Mouse (Mus musculus): ENCODE measurements at regions not wholly inside any gene's neighbourhood (a gene's known extent, or its start where the extent isn't known, plus 50 kb on each side); places are given as distances from the start of the nearest gene placed in this dataset.

- Histone ChIP-seq H3K9me3 (replicated peaks) (no peaks in the 10 kb centered on the region), H3K27me3 (ENCODE audit: insufficient read depth, low read length) (no peaks in the 10 kb centered on the region), H3K4me3 (ENCODE audit: low read depth, low read length) (no peak overlapping the region), H3K36me3 (replicated peaks) (no peaks in the 10 kb centered on the region), H3K4me1 (ENCODE audit: insufficient read depth, low read depth, low read length) (no peaks in the 10 kb centered on the region)
- TF ChIP-seq TAL1 (conservative IDR thresholded peaks at IDR 0.05; ENCODE audit: low read depth, low read length) (no peak), GATA1 (IDR thresholded peaks at IDR 0.05; ENCODE audit: borderline replicate concordance, low read length) (no peak), GATA2 (IDR thresholded peaks at IDR 0.05; ENCODE audit: borderline replicate concordance, low read depth, low read length) (no peak), CTCF (IDR thresholded peaks at IDR 0.05; ENCODE audit: low read depth, low read length) (no peak), POLR2AphosphoS5 (IDR thresholded peaks at IDR 0.05; ENCODE audit: insufficient replicate concordance, low read depth, low read length) (no peak)
- DNase-seq (ENCODE audit: low spot score) (no peak), ATAC-seq (ENCODE audit: extremely low read depth, insufficient number of reproducible peaks, low FRiP score, poor library complexity, severe bottlenecking) (no peak)
Observed at GRCm38 (mm10) chr4:87471385-87471784, 241.1 kb upstream of the Slc24a2 start.

GRCm38 (mm10) chr4:87467600-87467999, 237.3 kb upstream of the Slc24a2 start:
- TF ChIP-seq POLR2AphosphoS5 (IDR thresholded peaks at IDR 0.05; ENCODE audit: insufficient replicate concordance, low read depth, low read length) (no peak), TAL1 (conservative IDR thresholded peaks at IDR 0.05; ENCODE audit: low read depth, low read length) (no peak), GATA2 (IDR thresholded peaks at IDR 0.05; ENCODE audit: borderline replicate concordance, low read depth, low read length) (no peak), GATA1 (IDR thresholded peaks at IDR 0.05; ENCODE audit: borderline replicate concordance, low read length) (no peak), CTCF (IDR thresholded peaks at IDR 0.05; ENCODE audit: low read depth, low read length) (no peak)

GRCm38 (mm10) chr4:87467018-87467417, 236.7 kb upstream of the Slc24a2 start:
- no peak overlapping the region for H3K4me3 ChIP-seq (ENCODE audit: low read depth, low read length)
- TF ChIP-seq GATA2 (IDR thresholded peaks at IDR 0.05; ENCODE audit: borderline replicate concordance, low read depth, low read length): no peak
- no peak for TF ChIP-seq TAL1 (conservative IDR thresholded peaks at IDR 0.05; ENCODE audit: low read depth, low read length)
- TF ChIP-seq POLR2AphosphoS5 (IDR thresholded peaks at IDR 0.05; ENCODE audit: insufficient replicate concordance, low read depth, low read length): no peak
- no peak for TF ChIP-seq GATA1 (IDR thresholded peaks at IDR 0.05; ENCODE audit: borderline replicate concordance, low read length)
- no peak for TF ChIP-seq CTCF (IDR thresholded peaks at IDR 0.05; ENCODE audit: low read depth, low read length)
- no peaks in the 10 kb centered on the region for H3K36me3 ChIP-seq (replicated peaks)
- no peaks in the 10 kb centered on the region for H3K9me3 ChIP-seq (replicated peaks)
- H3K27me3 ChIP-seq (ENCODE audit: insufficient read depth, low read length): no peaks in the 10 kb centered on the region
- no peaks in the 10 kb centered on the region for H3K4me1 ChIP-seq (ENCODE audit: insufficient read depth, low read depth, low read length)
- ATAC-seq (ENCODE audit: extremely low read depth, insufficient number of reproducible peaks, low FRiP score, poor library complexity, severe bottlenecking) (no peak), DNase-seq (ENCODE audit: low spot score) (no peak)

More at GRCm38 (mm10) chr4:87467600-87467999, 237.3 kb upstream of the Slc24a2 start:
- Histone ChIP-seq H3K4me3 (ENCODE audit: low read depth, low read length) (no peak overlapping the region), H3K4me1 (ENCODE audit: insufficient read depth, low read depth, low read length) (no peaks in the 10 kb centered on the region), H3K36me3 (replicated peaks) (no peaks in the 10 kb centered on the region), H3K27me3 (ENCODE audit: insufficient read depth, low read length) (no peaks in the 10 kb centered on the region), H3K9me3 (replicated peaks) (no peaks in the 10 kb centered on the region)
- ATAC-seq (ENCODE audit: extremely low read depth, insufficient number of reproducible peaks, low FRiP score, poor library complexity, severe bottlenecking): no peak
- no peak for DNase-seq (ENCODE audit: low spot score)

- TF ChIP-seq POLR2AphosphoS5 (IDR thresholded peaks at IDR 0.05; ENCODE audit: insufficient replicate concordance, low read depth, low read length) (no peak), GATA1 (IDR thresholded peaks at IDR 0.05; ENCODE audit: borderline replicate concordance, low read length) (no peak)
Observed at GRCm38 (mm10) chr4:87461181-87461912, 231.1 kb upstream of the Slc24a2 start.

GRCm38 (mm10) chr4:87455863-87456578, 225.7 kb upstream of the Slc24a2 start:
- H3K27me3 ChIP-seq (ENCODE audit: insufficient read depth, low read length): no peaks in the 10 kb centered on the region
- H3K4me3 ChIP-seq (ENCODE audit: low read depth, low read length): no peak overlapping the region
- no peaks in the 10 kb centered on the region for H3K9me3 ChIP-seq (replicated peaks)
- no peaks in the 10 kb centered on the region for H3K4me1 ChIP-seq (ENCODE audit: insufficient read depth, low read depth, low read length)
- H3K36me3 ChIP-seq (replicated peaks): no peaks in the 10 kb centered on the region
- ATAC-seq (ENCODE audit: extremely low read depth, insufficient number of reproducible peaks, low FRiP score, poor library complexity, severe bottlenecking): no peak
- TF ChIP-seq POLR2AphosphoS5 (IDR thresholded peaks at IDR 0.05; ENCODE audit: insufficient replicate concordance, low read depth, low read length): no peak
- TF ChIP-seq GATA2 (IDR thresholded peaks at IDR 0.05; ENCODE audit: borderline replicate concordance, low read depth, low read length): no peak
- TF ChIP-seq GATA1 (IDR thresholded peaks at IDR 0.05; ENCODE audit: borderline replicate concordance, low read length): no peak
- TF ChIP-seq TAL1 (conservative IDR thresholded peaks at IDR 0.05; ENCODE audit: low read depth, low read length): no peak
- DNase-seq (ENCODE audit: low spot score): no peak

More at GRCm38 (mm10) chr4:87461181-87461912, 231.1 kb upstream of the Slc24a2 start:
- Histone ChIP-seq H3K9me3 (replicated peaks) (no peaks in the 10 kb centered on the region), H3K36me3 (replicated peaks) (no peaks in the 10 kb centered on the region), H3K4me1 (ENCODE audit: insufficient read depth, low read depth, low read length) (no peaks in the 10 kb centered on the region), H3K4me3 (ENCODE audit: low read depth, low read length) (no peak overlapping the region), H3K27me3 (ENCODE audit: insufficient read depth, low read length) (no peaks in the 10 kb centered on the region)
- no peak for ATAC-seq (ENCODE audit: extremely low read depth, insufficient number of reproducible peaks, low FRiP score, poor library complexity, severe bottlenecking)
- DNase-seq (ENCODE audit: low spot score): no peak

GRCm38 (mm10) chr4:87452122-87452521, 221.8 kb upstream of the Slc24a2 start:
- H3K4me1 ChIP-seq (ENCODE audit: insufficient read depth, low read depth, low read length): no peaks in the 10 kb centered on the region

More at GRCm38 (mm10) chr4:87452122-87452521, 221.8 kb upstream of the Slc24a2 start:
- Histone ChIP-seq H3K27me3 (ENCODE audit: insufficient read depth, low read length) (no peaks in the 10 kb centered on the region), H3K9me3 (replicated peaks) (no peaks in the 10 kb centered on the region), H3K4me3 (ENCODE audit: low read depth, low read length) (no peak overlapping the region), H3K36me3 (replicated peaks) (no peaks in the 10 kb centered on the region)
- no peak for DNase-seq (ENCODE audit: low spot score)
- ATAC-seq (ENCODE audit: extremely low read depth, insufficient number of reproducible peaks, low FRiP score, poor library complexity, severe bottlenecking): no peak
- no peak for TF ChIP-seq GATA1 (IDR thresholded peaks at IDR 0.05; ENCODE audit: borderline replicate concordance, low read length)
- no peak for TF ChIP-seq GATA2 (IDR thresholded peaks at IDR 0.05; ENCODE audit: borderline replicate concordance, low read depth, low read length)
- TF ChIP-seq POLR2AphosphoS5 (IDR thresholded peaks at IDR 0.05; ENCODE audit: insufficient replicate concordance, low read depth, low read length): no peak
- no peak for TF ChIP-seq TAL1 (conservative IDR thresholded peaks at IDR 0.05; ENCODE audit: low read depth, low read length)

All from G1E (cell line).